Mouse (Mus musculus) large intestine, adult 2 months (tissue): ENCODE results near the gene Hipk3. TPM values are rescaled to one million over a fixed set of nuclear protein-coding genes. Genes with fewer than 3 reads are reported as not detected.

ENCODE experiments used
- DNase-seq: peaks from one replicate; pipeline ENCODE4 v3.0.0-alpha.2; 2012; ENCODE audit warnings: low read depth, low spot score
- WGBS: fragments of 180-500 bp; shearing (Covaris S2); methylation state at CpG from one replicate; pipeline ENCODE4 v1.1.7; 2018; 5-methylcytosine and 5-hydroxymethylcytosine counted together
- polyA plus RNA-seq: library from polyadenylated mRNA; depleted of rRNA; stranded (reverse); fragments of >200 nt; gene quantifications from 2 replicates; pipeline ENCODE4 v1.2.3, GENCODE M21; 2012; rRNA removed

Hipk3 gene
- polyA plus RNA-seq, result 10.1 and 17.4 TPM in 2 replicates

GRCm38 (mm10) chr2:104493951-104494800 is at the start of gene Hipk3:
TSS of gene Hipk3 (minus strand) at chr2:104494446.
- under 1% methylated on average over 90 of the region's 98 CpGs for WGBS
- DNase-seq, result no peak

- no peak for DNase-seq
- WGBS, result 31% methylated on average over 2 of the region's 2 CpGs
These were observed 46.0 kb upstream of the Hipk3 start for GRCm38 (mm10) chr2:104540286-104540685.

GRCm38 (mm10) chr2:104534751-104535150 is 40.5 kb upstream of the Hipk3 start:
- 65% methylated on average over 3 of the region's 3 CpGs for WGBS
- no peak for DNase-seq

- 82% methylated on average over 1 of the region's 1 CpGs for WGBS
- DNase-seq, result no peak
These were observed 38.3 kb upstream of the Hipk3 start for GRCm38 (mm10) chr2:104532548-104532947.

GRCm38 (mm10) chr2:104526559-104526958 is 32.3 kb upstream of the Hipk3 start:
- 63% methylated on average over 3 of the region's 3 CpGs for WGBS
- DNase-seq, result no peak

GRCm38 (mm10) chr2:104525506-104525905 is 31.3 kb upstream of the Hipk3 start:
- no peak for DNase-seq
- WGBS, result 9% methylated on average over 5 of the region's 5 CpGs

GRCm38 (mm10) chr2:104511622-104512021 is 17.4 kb upstream of the Hipk3 start:
- WGBS, result 82% methylated on average over 8 of the region's 8 CpGs

GRCm38 (mm10) chr2:104502388-104502787 is 8.1 kb upstream of the Hipk3 start:
- DNase-seq, result no peak
- 65% methylated on average over 3 of the region's 3 CpGs for WGBS

More at GRCm38 (mm10) chr2:104511622-104512021, 17.4 kb upstream of the Hipk3 start:
- no peak for DNase-seq

GRCm38 (mm10) chr2:104501091-104501490 is 6.8 kb upstream of the Hipk3 start:
- DNase-seq, result no peak
- 97% methylated on average over 2 of the region's 2 CpGs for WGBS

GRCm38 (mm10) chr2:104497771-104498170 is 3.5 kb upstream of the Hipk3 start:
- no peak for DNase-seq
- WGBS, result 13% methylated on average over 4 of the region's 4 CpGs

GRCm38 (mm10) chr2:104497231-104497630 is 3.0 kb upstream of the Hipk3 start:
- DNase-seq, result no peak
- 96% methylated on average over 2 of the region's 2 CpGs for WGBS

GRCm38 (mm10) chr2:104496206-104496605 is 2.0 kb upstream of the Hipk3 start:
- no peak for DNase-seq
- WGBS, result 82% methylated on average over 5 of the region's 5 CpGs

GRCm38 (mm10) chr2:104494801-104495185 is 547 bp upstream of the Hipk3 start:
- DNase-seq, result no peak
- 26% methylated on average over 9 of the region's 9 CpGs for WGBS

GRCm38 (mm10) chr2:104493021-104493950 is 960 bp downstream of the Hipk3 start:
- under 1% methylated on average over 98 of the region's 99 CpGs for WGBS
- DNase-seq, result peak; percentile 52

GRCm38 (mm10) chr2:104491221-104491795 is 2.9 kb downstream of the Hipk3 start:
- 18% methylated on average over 2 of the region's 2 CpGs for WGBS
- DNase-seq, result no peak

GRCm38 (mm10) chr2:104490761-104491160 is 3.5 kb downstream of the Hipk3 start:
- WGBS, result 17% methylated on average over 2 of the region's 2 CpGs
- no peak for DNase-seq

GRCm38 (mm10) chr2:104489851-104490250 is 4.4 kb downstream of the Hipk3 start:
- WGBS, result 87% methylated on average over 2 of the region's 2 CpGs

GRCm38 (mm10) chr2:104484438-104484837 is 9.8 kb downstream of the Hipk3 start:
- WGBS, result 28% methylated on average over 5 of the region's 5 CpGs

More at GRCm38 (mm10) chr2:104489851-104490250, 4.4 kb downstream of the Hipk3 start:
- DNase-seq, result no peak

GRCm38 (mm10) chr2:104482156-104482555 is 12.1 kb downstream of the Hipk3 start:
- DNase-seq, result no peak

More at GRCm38 (mm10) chr2:104484438-104484837, 9.8 kb downstream of the Hipk3 start:
- DNase-seq, result no peak

- WGBS, result 53% methylated on average over 4 of the region's 4 CpGs
- no peak for DNase-seq
These were observed 15.2 kb downstream of the Hipk3 start for GRCm38 (mm10) chr2:104479054-104479453.
